Mouse (Mus musculus): Measurements from ENCODE around the gene Olfr524.

DNA sequence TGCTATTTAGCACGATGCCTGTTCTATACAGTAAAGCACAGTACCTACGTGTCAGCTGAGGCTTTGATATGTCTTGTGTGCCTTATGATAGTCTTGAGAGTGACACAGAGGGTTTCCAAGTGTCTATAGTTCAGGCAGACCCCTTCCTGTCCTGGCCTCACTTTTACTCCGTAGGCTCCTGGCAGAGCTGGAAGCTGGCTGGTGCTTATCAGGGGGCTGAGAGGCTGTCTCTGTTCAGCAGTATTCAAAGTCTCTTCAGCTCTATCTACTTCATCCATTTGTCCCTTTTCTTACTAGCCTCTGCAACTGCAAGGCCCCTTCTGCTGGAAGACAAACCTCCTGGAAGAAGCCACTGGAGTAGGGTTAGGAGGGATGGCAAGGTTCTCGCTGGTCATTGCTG is 4.7 kb downstream of the Olfr524 start:
- TF ChIP-seq MYOD1 (IDR thresholded peaks at IDR 0.05; ENCODE audit: control insufficient read depth in 1 of 3, insufficient read length in 2 of 3, low read depth in 2 of 3) = no peak
- TF ChIP-seq POLR2A (IDR thresholded peaks at IDR 0.05; ENCODE audit: insufficient read length, low read depth) = no peak
